Mouse (Mus musculus) liver, postnatal 0 days (tissue): ENCODE measurements at regions not wholly inside any gene's neighbourhood (a gene's known extent, or its start where the extent isn't known, plus 50 kb on each side); places are given as distances from the start of the nearest gene placed in this dataset.

ENCODE experiments used
- CTCF ChIP-seq: sonication (generic); IDR thresholded peaks from 2 replicates; pipeline ENCODE4 v1.5.1; 2016; ENCODE audit warnings: antibody characterized with exemption, low read depth
- EP300 ChIP-seq: IDR thresholded peaks from 2 replicates; pipeline ENCODE4 v1.6.1; 2016; ENCODE audit warnings: antibody characterized with exemption, low read depth, mild to moderate bottlenecking

- TF ChIP-seq CTCF (no peak), EP300 (no peak)
Observed at GRCm38 (mm10) chr5:28919296-28920063, 276.3 kb upstream of the Rnf32 start.
